Mouse (Mus musculus) adrenal gland, adult (tissue): ENCODE measurements around the gene AC129217.1.

Experiments
- DNase-seq, 2 experiments: peaks; one replicate each; pipeline ENCODE4 v3.0.0; 2022 to 2023; ENCODE audit warnings: low spot score in 1 of 2; ENCODE audit not compliant: inconsistent age in 2 of 2

The AC129217.1 gene

GRCm38 (mm10) chr19:8822696-8823095 is 6.9 kb upstream of the AC129217.1 start:
- peak in 1 of 2 experiments; percentile 26 for DNase-seq

- peak in 1 of 2 experiments; percentile 24 for DNase-seq
Observed at GRCm38 (mm10) chr19:8830664-8831063, 1.1 kb downstream of the AC129217.1 start.

- DNase-seq, result no peak
Observed at GRCm38 (mm10) chr19:8831262-8831661, 1.7 kb downstream of the AC129217.1 start.

GRCm38 (mm10) chr19:8832971-8833370 is 3.4 kb downstream of the AC129217.1 start:
- peak; percentile 52 to 79 for DNase-seq

GRCm38 (mm10) chr19:8836327-8836726 is 6.8 kb downstream of the AC129217.1 start:
- DNase-seq, result peak in 1 of 2 experiments; percentile 48

GRCm38 (mm10) chr19:8837251-8837791 is 7.7 kb downstream of the AC129217.1 start, which contains the start of gene Bscl2:
TSS of gene Bscl2 (plus strand) at chr19:8837467.
- peak; percentile 88 to 97 for DNase-seq

- peak; percentile 57 to 79 for DNase-seq
Observed at GRCm38 (mm10) chr19:8838041-8838730, 8.6 kb downstream of the AC129217.1 start.

- peak; percentile 35 to 59 for DNase-seq
Observed at GRCm38 (mm10) chr19:8839103-8839907, 9.7 kb downstream of the AC129217.1 start, which contains the start of gene Gng3. TSS of gene Gng3 (minus strand) at chr19:8839194.

- peak; percentile 86 to 95 for DNase-seq
Observed at GRCm38 (mm10) chr19:8839908-8840791, 10.6 kb downstream of the AC129217.1 start.

- peak in 1 of 2 experiments; percentile 28 for DNase-seq
Observed at GRCm38 (mm10) chr19:8841012-8841411, 11.4 kb downstream of the AC129217.1 start.

- peak in 1 of 2 experiments; percentile 61 for DNase-seq
Observed at GRCm38 (mm10) chr19:8842961-8843360, 13.4 kb downstream of the AC129217.1 start.

- peak; percentile 69 to 92 for DNase-seq
Observed at GRCm38 (mm10) chr19:8844371-8845129, 15.0 kb downstream of the AC129217.1 start.

GRCm38 (mm10) chr19:8848356-8848755 is 18.8 kb downstream of the AC129217.1 start:
- no peak for DNase-seq

GRCm38 (mm10) chr19:8850402-8850901 is 20.9 kb downstream of the AC129217.1 start, which contains the start of gene Lrrn4cl:
TSS of gene Lrrn4cl (plus strand) at chr19:8850768.
- DNase-seq, result peak; percentile 56 to 68

GRCm38 (mm10) chr19:8851639-8852038 is 22.1 kb downstream of the AC129217.1 start:
- no peak for DNase-seq

GRCm38 (mm10) chr19:8852236-8852928 is 22.8 kb downstream of the AC129217.1 start:
- no peak for DNase-seq

- no peak for DNase-seq
Observed at GRCm38 (mm10) chr19:8853117-8853516, 23.5 kb downstream of the AC129217.1 start.

- DNase-seq, result peak; percentile 61 to 86
Observed at GRCm38 (mm10) chr19:8857689-8858088, 28.1 kb downstream of the AC129217.1 start.

- DNase-seq, result peak in 1 of 2 experiments; percentile 70
Observed at GRCm38 (mm10) chr19:8859018-8859417, 29.4 kb downstream of the AC129217.1 start.
